14 mouse cellular contexts compared by ENCODE assay signal in the genomic region with DNA sequence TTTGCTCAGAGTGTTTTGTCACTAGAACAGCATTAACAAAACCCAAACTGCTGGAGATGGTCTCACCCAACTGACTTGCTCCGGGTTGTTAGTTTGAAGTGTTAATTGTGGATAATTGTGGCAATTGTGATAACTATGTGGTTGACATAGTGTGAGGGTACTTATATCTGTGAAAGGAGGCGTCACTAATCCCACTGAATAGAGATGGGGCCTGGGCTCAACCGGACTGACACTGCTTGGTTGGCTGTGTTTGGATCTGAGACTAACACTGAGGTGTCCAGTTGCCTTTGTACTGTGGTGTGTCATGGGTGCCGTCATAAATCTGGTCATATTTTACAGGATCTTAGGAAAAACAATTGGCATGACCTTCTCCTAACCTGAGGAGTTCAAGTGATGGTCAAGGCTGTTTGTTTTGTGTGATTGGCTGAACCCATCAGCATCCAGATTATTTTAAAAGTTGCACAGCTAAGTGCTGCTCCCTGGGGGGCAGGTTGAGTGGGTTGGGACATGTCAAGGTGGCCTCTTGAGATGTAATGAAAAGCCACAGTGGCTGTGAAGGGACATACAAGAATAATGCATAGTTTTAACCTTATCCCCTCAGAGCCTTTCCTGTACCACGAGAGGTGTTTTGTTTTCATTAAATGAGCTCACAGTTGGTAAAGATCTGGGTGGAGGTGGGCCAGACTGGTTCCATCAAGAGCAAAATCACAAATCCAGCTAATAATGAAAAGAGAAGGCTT. TPM values are rescaled to one million over a fixed set of nuclear protein-coding genes. Genes with fewer than 3 reads are reported as not detected.
A peak's percentile ranks its signal among the peaks of the same experiment; 100 is the strongest.
DNase-seq lines count a peak whose midpoint lies in the region; ATAC-seq and TF ChIP-seq lines count a peak whose summit lies in the region.
"Had no signal": no experiment of that assay in that cellular context is flagged by ENCODE, and none has a peak within 500 bp of the region (broad histone marks: within the 10 kb centered on the region; RNA-seq: fewer than 3 reads in every experiment).

No protein-coding gene starts in this region.

- H3K9ac ChIP-seq in midbrain, embryonic 11.5 days (ENCODE audit: low read length) = no peak overlapping the region
- no peak overlapping the region for H3K9ac ChIP-seq in midbrain, postnatal 0 days (replicated peaks; ENCODE audit: low read length, poor library complexity, severe bottlenecking)
- H3K9ac ChIP-seq: kidney, embryonic 15.5 days had no signal

- peaks cover 10% of the 10 kb centered on the region for H3K4me1 ChIP-seq in midbrain, embryonic 11.5 days (ENCODE audit: control insufficient read depth, insufficient read depth, low read length)
- H3K4me1 ChIP-seq in midbrain, postnatal 0 days (ENCODE audit: insufficient read depth, low read length) = 0 out of 2 replicates have a peak, but pooled peaks cover 2% of the 10 kb centered on the region
- peaks cover 39% of the 10 kb centered on the region for H3K4me1 ChIP-seq in hindbrain, embryonic 10.5 days (replicated peaks)
- H3K4me1 ChIP-seq in kidney, adult 2 months (ENCODE audit: control insufficient read depth, insufficient read depth, low read length) = no peaks in the 10 kb centered on the region
- H3K4me1 ChIP-seq: kidney, embryonic 15.5 days had no signal

- peak; percentile 52 for ATAC-seq in midbrain, embryonic 11.5 days (ENCODE audit: low FRiP score)
- ATAC-seq in midbrain, postnatal 0 days (ENCODE audit: low FRiP score) = no peak
- ATAC-seq: CD4-positive, CD25-positive, alpha-beta regulatory T cell, adult 4 months had no signal

- TF ChIP-seq CTCF in midbrain, postnatal 0 days (IDR thresholded peaks at IDR 0.05) = no peak
- TF ChIP-seq CTCF in kidney, adult 2 months (conservative IDR thresholded peaks at IDR 0.05; ENCODE audit: insufficient read depth, insufficient read length, low read depth, low read length) = no peak

- 18% methylated on average over 5 of the region's 5 CpGs for WGBS in midbrain, embryonic 11.5 days
- WGBS in midbrain, postnatal 0 days = 31% methylated on average over 5 of the region's 5 CpGs
- 27% methylated on average over 5 of the region's 5 CpGs for WGBS in hindbrain, embryonic 10.5 days
- WGBS in kidney, adult 2 months = 45% methylated on average over 5 of the region's 5 CpGs

- peaks cover 3% of the 10 kb centered on the region; the same call in 1 of the 2 replicates for H3K27me3 ChIP-seq in midbrain, embryonic 11.5 days (ENCODE audit: control insufficient read depth, insufficient read depth, low read length)
- H3K27me3 ChIP-seq in midbrain, postnatal 0 days (ENCODE audit: insufficient read depth, low read length) = no peaks in the 10 kb centered on the region
- H3K27me3 ChIP-seq in hindbrain, embryonic 10.5 days (ENCODE audit: insufficient read depth, poor library complexity, severe bottlenecking) = peaks cover 61% of the 10 kb centered on the region
- no peaks in the 10 kb centered on the region for H3K27me3 ChIP-seq in kidney, adult 2 months (replicated peaks; ENCODE audit: control insufficient read depth, insufficient read depth, low read length)
- H3K27me3 ChIP-seq: kidney, embryonic 15.5 days had no signal

- no peak for DNase-seq in midbrain, embryonic 11.5 days (ENCODE audit: low spot score, missing footprints)
- DNase-seq in midbrain, postnatal 0 days (ENCODE audit: low spot score) = no peak
- DNase-seq in hindbrain, embryonic 10.5 days (ENCODE audit: low spot score) = no peak
- peak; percentile 39 for DNase-seq in mesoderm, embryonic 11.5 days (ENCODE audit: low read depth, low spot score)
- peak; percentile 86 for DNase-seq in retina, postnatal 1 day
- DNase-seq in kidney, adult 2 months = no peak
- no peak for DNase-seq in spleen, postnatal 4 days (ENCODE audit: low spot score in 2 of 2)
- no peak for DNase-seq in right cerebral cortex, postnatal 4 days
- DNase-seq: heart, postnatal 36 days; right cerebral cortex, adult 18-20 months had no signal

- H3K9me3 ChIP-seq in midbrain, embryonic 11.5 days (ENCODE audit: control insufficient read depth, low read length) = no peaks in the 10 kb centered on the region
- no peaks in the 10 kb centered on the region for H3K9me3 ChIP-seq in midbrain, postnatal 0 days (ENCODE audit: low read length)
- H3K9me3 ChIP-seq in hindbrain, embryonic 10.5 days = peaks cover 2% of the 10 kb centered on the region; the same call in 1 of the 2 replicates
- H3K9me3 ChIP-seq: kidney, embryonic 15.5 days had no signal

- H3K36me3 ChIP-seq in midbrain, embryonic 11.5 days (ENCODE audit: control insufficient read depth, insufficient read depth, low read length) = no peaks in the 10 kb centered on the region
- no peaks in the 10 kb centered on the region for H3K36me3 ChIP-seq in midbrain, postnatal 0 days (ENCODE audit: insufficient read depth, low read length)
- H3K36me3 ChIP-seq in hindbrain, embryonic 10.5 days = no peaks in the 10 kb centered on the region
- H3K36me3 ChIP-seq in kidney, adult 2 months (ENCODE audit: control insufficient read depth, insufficient read depth, low read length) = no peaks in the 10 kb centered on the region
- H3K36me3 ChIP-seq: kidney, embryonic 15.5 days had no signal

- no peak overlapping the region for H3K4me2 ChIP-seq in midbrain, embryonic 11.5 days
- no peak overlapping the region for H3K4me2 ChIP-seq in midbrain, postnatal 0 days (ENCODE audit: low read depth, low read length, poor library complexity, severe bottlenecking)
- H3K4me2 ChIP-seq: kidney, embryonic 15.5 days had no signal

- H3K27ac ChIP-seq in midbrain, embryonic 11.5 days (ENCODE audit: low read depth, low read length) = no peak overlapping the region
- no peak overlapping the region for H3K27ac ChIP-seq in midbrain, postnatal 0 days (ENCODE audit: low read depth, low read length)
- H3K27ac ChIP-seq in hindbrain, embryonic 10.5 days = peak overlapping the region; percentile 29; the same call in 1 of the 2 replicates
- no peak overlapping the region for H3K27ac ChIP-seq in kidney, adult 2 months (ENCODE audit: insufficient read depth, low read depth, low read length)
- H3K27ac ChIP-seq: kidney, embryonic 15.5 days had no signal

- TF ChIP-seq POLR2A in kidney, adult 2 months (IDR thresholded peaks at IDR 0.05; ENCODE audit: low read depth, low read length) = no peak

- H3K4me3 ChIP-seq in midbrain, embryonic 11.5 days (ENCODE audit: low read depth, low read length) = no peak overlapping the region
- H3K4me3 ChIP-seq in midbrain, postnatal 0 days (ENCODE audit: low read depth, low read length) = no peak overlapping the region
- H3K4me3 ChIP-seq in hindbrain, embryonic 10.5 days = no peak overlapping the region
- H3K4me3 ChIP-seq in kidney, adult 2 months (ENCODE audit: insufficient read depth, low read depth, low read length) = no peak overlapping the region
- H3K4me3 ChIP-seq: kidney, embryonic 15.5 days had no signal

RNA-seq across cellular contexts. Expression of a gene that starts 28.2 kb away (rescaled TPM):
- polyA plus RNA-seq in midbrain, embryonic 11.5 days (2014; fragmentation: Nextera tagmentation; extraction: Ambion mirVana) = 0.37 and 0.46 TPM in 2 replicates
- 0.88 and 1.1 TPM in 2 replicates for total RNA-seq in midbrain, postnatal 0 days (2014; rRNA removed)
- 0.54 and 0.74 TPM in 2 replicates for polyA plus RNA-seq in midbrain, postnatal 0 days (2015; fragmentation: Nextera tagmentation; extraction: Ambion mirVana)
- 0.26 and 0.55 TPM in 2 replicates for polyA plus RNA-seq in hindbrain, embryonic 10.5 days (2016; fragmentation: Nextera tagmentation; extraction: Ambion mirVana)
- 0.02 and 0.03 TPM in 2 replicates for polyA plus RNA-seq in kidney, adult 2 months (2012; rRNA removed)
- total RNA-seq: heart, adult 8-10 months; liver, adult 2 months had no signal
- polyA plus RNA-seq: CD4-positive, CD25-positive, alpha-beta regulatory T cell, adult 4 months; liver, adult 2 months had no signal

Comparison
In these comparisons a context has a peak if more than half of its experiments do, and no peak if none do; other contexts are left out.
1. DNase-seq: peak in mesoderm, embryonic 11.5 days (single experiment) and retina, postnatal 1 day (single experiment); none in midbrain, embryonic 11.5 days (single experiment), midbrain, postnatal 0 days (single experiment), hindbrain, embryonic 10.5 days (single experiment), kidney, adult 2 months (single experiment), spleen, postnatal 4 days (0 of 2) and right cerebral cortex, postnatal 4 days (single experiment).